ENCODE assay signal across 12 mouse cellular contexts in genomic region chr3:50992581-50993313, GRCm38 (mm10).
A peak's percentile ranks its signal among the peaks of the same experiment; 100 is the strongest.
DNase-seq lines count a peak whose midpoint lies in the region; ATAC-seq and TF ChIP-seq lines count a peak whose summit lies in the region.
"Had no signal": no experiment of that assay in that cellular context is flagged by ENCODE, and none has a peak within 500 bp of the region (broad histone marks: within the 10 kb centered on the region; RNA-seq: fewer than 3 reads in every experiment).

No protein-coding gene starts in this region.

- H3K9me3 ChIP-seq in hindbrain, embryonic 16.5 days (ENCODE audit: control insufficient read depth, low read length) = no peaks in the 10 kb centered on the region
- no peaks in the 10 kb centered on the region for H3K9me3 ChIP-seq in limb, embryonic 14.5 days (ENCODE audit: control insufficient read depth, low read length)

- no peak overlapping the region for H3K4me2 ChIP-seq in hindbrain, embryonic 16.5 days (ENCODE audit: low read length)
- no peak overlapping the region for H3K4me2 ChIP-seq in limb, embryonic 14.5 days (replicated peaks; ENCODE audit: low read depth, low read length, severe bottlenecking)

- H3K27ac ChIP-seq in hindbrain, embryonic 16.5 days (ENCODE audit: low read depth, low read length) = no peak overlapping the region
- H3K27ac ChIP-seq in limb, embryonic 14.5 days (replicated peaks; ENCODE audit: low read depth, low read length) = 0 out of 2 replicates have a peak overlapping the region, but pooled peaks have one; percentile 8

- peak; percentile 65; the same call in 1 of the 2 replicates for ATAC-seq in hindbrain, embryonic 16.5 days
- ATAC-seq in limb, embryonic 14.5 days (ENCODE audit: low FRiP score, low read depth) = no peak

- H3K27me3 ChIP-seq in hindbrain, embryonic 16.5 days (replicated peaks; ENCODE audit: control insufficient read depth, insufficient read depth, low read length) = no peaks in the 10 kb centered on the region
- H3K27me3 ChIP-seq in limb, embryonic 14.5 days (ENCODE audit: control insufficient read depth, insufficient read depth, low read length) = no peaks in the 10 kb centered on the region
- H3K27me3 ChIP-seq: megakaryocyte, embryonic 14.5 days had no signal

- no peak overlapping the region for H3K9ac ChIP-seq in hindbrain, embryonic 16.5 days (ENCODE audit: low read depth, low read length)
- no peak overlapping the region for H3K9ac ChIP-seq in limb, embryonic 14.5 days (ENCODE audit: low read depth, low read length, severe bottlenecking)

- peak; percentile 4 for DNase-seq in kidney, adult 9 months
- no peak for DNase-seq in kidney, adult 11 months
- DNase-seq in embryo, embryonic 11 days = peak; percentile 70
- no peak for DNase-seq in limb, embryonic 14.5 days (ENCODE audit: low spot score)
- no peak for DNase-seq in gastrocnemius, adult 18-20 months (ENCODE audit: low spot score)
- DNase-seq in urinary bladder, postnatal 10 days (ENCODE audit: low spot score) = no peak
- no peak for DNase-seq in c-Kit-positive CD71-positive TER-119-positive erythroid progenitor cells, embryonic 14.5 days (ENCODE audit: low spot score)
- DNase-seq: cerebellum, postnatal 36 days; gastrocnemius, postnatal 25 days; lung, adult 18-20 months had no signal

- no peaks in the 10 kb centered on the region for H3K4me1 ChIP-seq in hindbrain, embryonic 16.5 days (ENCODE audit: control insufficient read depth, insufficient read depth, low read depth, low read length)
- H3K4me1 ChIP-seq in limb, embryonic 14.5 days (ENCODE audit: control insufficient read depth, insufficient read depth, low read length) = peaks cover 12% of the 10 kb centered on the region
- H3K4me1 ChIP-seq: megakaryocyte, embryonic 14.5 days had no signal

- H3K36me3 ChIP-seq in hindbrain, embryonic 16.5 days (ENCODE audit: control insufficient read depth, insufficient read depth, low read length) = no peaks in the 10 kb centered on the region
- no peaks in the 10 kb centered on the region for H3K36me3 ChIP-seq in limb, embryonic 14.5 days (ENCODE audit: control insufficient read depth, insufficient read depth, low read length)

- H3K4me3 ChIP-seq in hindbrain, embryonic 16.5 days (ENCODE audit: low read length) = no peak overlapping the region
- H3K4me3 ChIP-seq in limb, embryonic 14.5 days (replicated peaks; ENCODE audit: low read length) = no peak overlapping the region
- H3K4me3 ChIP-seq: megakaryocyte, embryonic 14.5 days had no signal

- WGBS in hindbrain, embryonic 16.5 days = 43% methylated on average over 9 of the region's 9 CpGs
- 27% methylated on average over 9 of the region's 9 CpGs for WGBS in limb, embryonic 14.5 days

- TF ChIP-seq POLR2A in limb, embryonic 14.5 days (IDR thresholded peaks at IDR 0.05; ENCODE audit: borderline replicate concordance, extremely low read depth, insufficient read depth, insufficient read length) = no peak

Comparison
In these comparisons a context has a peak if more than half of its experiments do, and no peak if none do; other contexts are left out.
1. DNase-seq: peak in kidney, adult 9 months (single experiment) and embryo, embryonic 11 days (single experiment); none in kidney, adult 11 months (single experiment), limb, embryonic 14.5 days (single experiment), gastrocnemius, adult 18-20 months (single experiment), urinary bladder, postnatal 10 days (single experiment) and c-Kit-positive CD71-positive TER-119-positive erythroid progenitor cells, embryonic 14.5 days (single experiment).